Mouse (Mus musculus) kidney, adult 2 months (tissue): Measurements from ENCODE around the gene Grb7.

Experiments used
- CTCF ChIP-seq: fragments of 200-500 bp; conservative IDR thresholded peaks from 2 replicates; pipeline ENCODE4 v1.5.1; 2011; ENCODE audit warnings: low read depth, mild to moderate bottlenecking, control low read depth, low read length, moderate library complexity, mixed read lengths; ENCODE audit not compliant: insufficient read depth, insufficient read length
- POLR2A ChIP-seq: fragments of 200-500 bp; IDR thresholded peaks from one replicate; pipeline ENCODE4 v1.6.1; 2011; ENCODE audit warnings: low read depth, low read length, control low read depth

GRCm38 (mm10) chr11:98456945-98457344, 10.8 kb downstream of the Grb7 start:
- 0 out of 2 replicates have a peak, but pooled peaks have one; percentile 1 for TF ChIP-seq CTCF
- no peak for TF ChIP-seq POLR2A
